Mouse (Mus musculus): ENCODE data around the gene Lrp4. TPM values are rescaled to one million over a fixed set of nuclear protein-coding genes. Genes with fewer than 3 reads are reported as not detected.

Gene Lrp4
- polyA plus RNA-seq, 1 experiment from 2014 or later = 9.3 TPM

DNA sequence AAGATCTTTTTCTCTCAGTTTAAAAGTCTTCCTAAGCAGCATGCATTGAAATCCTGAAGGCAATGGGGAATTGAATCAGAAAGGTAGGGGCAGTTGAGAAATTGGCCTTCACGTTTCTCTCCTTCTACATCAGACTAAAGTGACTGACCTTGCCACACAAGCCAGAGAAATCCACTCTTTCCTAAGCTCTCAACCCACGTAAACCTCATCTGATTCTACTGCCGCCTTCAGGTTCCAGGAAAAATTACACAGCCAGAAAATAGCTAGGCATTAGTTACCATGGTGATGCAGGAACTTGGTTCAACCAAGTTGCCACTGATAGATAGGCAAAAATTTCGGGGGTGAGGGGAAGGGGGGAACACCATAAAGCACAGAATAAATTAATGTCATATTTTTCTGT is 1.5 kb upstream of the Lrp4 start:
- Histone ChIP-seq H3K27ac (no peak overlapping the region), H3K27me3 (peaks cover 8% of the 10 kb centered on the region), H3K9me3 (replicated peaks) (no peaks in the 10 kb centered on the region), H3K4me2 (no peak overlapping the region), H3K4me3 (replicated peaks) (no peak overlapping the region), H3K9ac (no peak overlapping the region), H3K4me1 (peaks cover 58% of the 10 kb centered on the region), H3K36me3 (no peaks in the 10 kb centered on the region)
- ATAC-seq (replicated peaks; ENCODE audit: low FRiP score) = no peak
- WGBS = 3% methylated on average over 4 of the region's 4 CpGs

DNA sequence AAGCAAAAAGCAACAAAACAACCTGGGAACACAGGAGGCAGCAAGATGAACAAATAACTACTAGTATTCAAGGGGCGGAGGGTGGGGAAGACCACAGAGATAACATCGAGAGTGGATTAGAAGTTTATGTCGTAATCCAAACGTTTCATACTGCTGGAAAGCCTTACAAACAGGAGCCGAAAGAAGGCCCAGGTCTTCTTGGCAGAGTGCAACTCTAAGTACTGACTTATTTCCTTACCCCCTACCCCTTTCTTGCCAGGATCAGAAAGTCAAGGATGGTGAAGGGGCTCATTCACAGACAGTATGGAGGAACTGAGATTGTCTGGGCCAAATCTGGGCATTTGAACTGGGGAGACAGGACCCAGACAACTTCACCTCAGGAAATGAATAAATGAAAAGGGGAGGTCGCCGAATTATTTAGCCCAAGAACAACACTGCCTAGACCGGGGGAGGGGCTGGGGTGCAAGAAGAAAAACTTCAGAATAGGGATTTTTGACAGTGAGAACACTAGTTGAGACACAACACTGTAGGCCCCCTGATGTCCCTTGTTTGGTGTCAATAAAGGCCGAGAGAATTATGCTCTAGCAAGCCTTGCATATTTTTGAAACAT is 715 bp upstream of the Lrp4 start:
- H3K4me3 ChIP-seq (replicated peaks) = peak overlapping the region; percentile 81
- WGBS = 49% methylated on average over 9 of the region's 9 CpGs
- H3K4me2 ChIP-seq = peak overlapping the region; percentile 91
- H3K36me3 ChIP-seq = no peaks in the 10 kb centered on the region
- H3K27ac ChIP-seq = peak overlapping the region; percentile 93
- peaks cover 66% of the 10 kb centered on the region for H3K4me1 ChIP-seq
- H3K9ac ChIP-seq = peak overlapping the region; percentile 80; the same call in 1 of the 2 replicates
- no peaks in the 10 kb centered on the region for H3K9me3 ChIP-seq (replicated peaks)
- H3K27me3 ChIP-seq = peaks cover 8% of the 10 kb centered on the region
- 0 out of 2 replicates have a peak, but pooled peaks have one; percentile 0 for ATAC-seq (replicated peaks; ENCODE audit: low FRiP score)

DNA sequence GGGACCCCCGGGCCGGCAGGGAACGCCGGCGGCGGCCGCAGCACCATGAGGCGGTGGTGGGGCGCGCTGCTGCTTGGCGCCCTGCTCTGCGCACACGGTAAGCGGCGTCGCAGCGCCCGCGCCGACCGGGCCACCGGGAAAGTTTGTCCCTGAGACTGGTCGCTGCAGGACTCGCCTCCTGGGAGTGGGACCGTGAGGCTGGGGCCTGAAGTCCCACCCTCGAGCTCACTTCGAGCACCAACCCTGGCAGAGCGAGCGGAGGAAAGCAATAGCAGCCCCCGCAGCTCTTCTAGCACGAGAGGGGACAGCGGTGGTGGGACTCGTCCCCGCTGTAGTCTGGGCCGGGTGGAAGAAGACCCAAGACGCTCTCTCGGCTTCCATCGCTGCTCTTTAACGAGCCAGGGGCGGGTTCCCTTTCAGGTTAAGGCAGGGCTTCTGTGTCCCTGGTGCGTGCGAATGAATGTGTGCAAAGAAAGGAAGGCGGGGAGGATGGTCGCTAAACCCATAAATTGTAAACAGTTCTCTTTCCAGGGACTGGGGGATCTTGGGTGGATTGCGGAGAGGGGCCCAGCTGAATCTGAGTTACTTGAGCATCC is 443 bp downstream of the Lrp4 start:
- under 1% methylated on average over 45 of the region's 45 CpGs for WGBS

DNA sequence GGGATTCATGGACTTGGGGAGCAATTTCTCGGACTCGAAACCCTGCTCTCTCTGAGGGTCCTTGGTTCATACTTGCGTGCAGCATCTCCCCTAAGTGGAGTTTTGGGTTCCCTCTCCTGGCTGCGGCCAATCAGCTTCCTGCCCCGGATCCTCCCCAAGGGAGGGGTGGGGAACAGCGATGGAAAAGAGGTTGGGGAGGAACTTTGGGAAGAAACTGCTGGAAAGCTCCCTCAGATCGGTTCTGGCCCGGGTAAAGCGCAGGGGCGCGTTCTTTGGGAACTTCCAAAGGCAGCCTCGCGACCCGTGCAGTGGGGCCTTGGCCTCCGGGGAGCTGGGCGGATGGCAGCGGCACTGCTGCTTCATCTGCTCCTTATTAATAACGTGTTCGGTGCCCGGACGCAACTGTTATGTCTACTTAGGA is 951 bp downstream of the Lrp4 start:
- H3K9ac ChIP-seq = peak overlapping the region; percentile 80
- H3K9me3 ChIP-seq (replicated peaks) = no peaks in the 10 kb centered on the region
- H3K4me1 ChIP-seq = peaks cover 69% of the 10 kb centered on the region
- peak; percentile 43 for ATAC-seq (replicated peaks; ENCODE audit: low FRiP score)
- H3K27me3 ChIP-seq = peaks cover 8% of the 10 kb centered on the region
- no peaks in the 10 kb centered on the region for H3K36me3 ChIP-seq
- H3K4me3 ChIP-seq (replicated peaks) = peak overlapping the region; percentile 81
- peak overlapping the region; percentile 93 for H3K27ac ChIP-seq
- under 1% methylated on average over 21 of the region's 21 CpGs for WGBS
- H3K4me2 ChIP-seq = peak overlapping the region; percentile 91

More for the DNA sequence above, 443 bp downstream of the Lrp4 start:
- no peaks in the 10 kb centered on the region for H3K36me3 ChIP-seq
- no peaks in the 10 kb centered on the region for H3K9me3 ChIP-seq (replicated peaks)
- H3K4me2 ChIP-seq = peak overlapping the region; percentile 91
- H3K9ac ChIP-seq = peak overlapping the region; percentile 80
- H3K4me1 ChIP-seq = peaks cover 69% of the 10 kb centered on the region
- H3K27ac ChIP-seq = peak overlapping the region; percentile 93
- peak; percentile 60 for ATAC-seq (replicated peaks; ENCODE audit: low FRiP score)
- peak overlapping the region; percentile 81 for H3K4me3 ChIP-seq (replicated peaks)
- H3K27me3 ChIP-seq = peaks cover 8% of the 10 kb centered on the region

DNA sequence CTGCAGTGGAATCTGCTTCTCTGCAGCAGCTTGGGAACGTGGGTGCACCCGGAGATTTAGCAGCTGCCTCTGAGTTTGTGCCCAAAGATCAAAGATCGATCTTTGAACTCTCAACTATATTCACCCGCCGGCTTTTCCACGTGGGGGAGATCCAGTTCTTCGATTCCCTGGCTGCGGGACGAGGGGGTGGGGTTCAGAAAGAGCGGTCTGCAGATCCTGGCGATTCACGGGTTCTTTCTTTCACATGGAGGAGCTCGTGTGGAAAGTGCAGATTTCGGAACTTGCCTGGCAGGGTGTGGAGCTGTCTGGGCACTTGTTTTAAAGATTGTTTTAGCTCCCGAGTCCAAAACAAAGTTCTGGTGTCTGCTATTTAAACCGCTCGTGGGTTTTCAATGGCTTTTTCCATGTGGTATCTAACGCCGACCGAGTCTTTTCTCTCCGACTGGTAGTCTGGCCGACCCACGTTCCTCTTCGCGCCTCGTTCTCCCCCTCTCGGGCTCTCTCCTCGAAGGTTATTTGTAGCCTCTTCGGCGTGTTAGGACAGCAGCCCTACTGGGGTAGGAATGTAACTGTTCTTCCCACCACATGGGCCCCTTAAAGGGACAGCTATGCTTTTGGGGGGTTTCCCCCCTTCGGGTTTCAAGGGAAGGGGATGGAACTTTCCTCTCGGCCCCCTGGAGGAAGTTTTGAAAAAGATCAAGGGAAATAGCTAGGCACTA is 1.5 kb downstream of the Lrp4 start:
- Histone ChIP-seq H3K9ac (peak overlapping the region; percentile 80), H3K27me3 (peaks cover 8% of the 10 kb centered on the region), H3K4me2 (peak overlapping the region; percentile 91), H3K27ac (peak overlapping the region; percentile 93), H3K36me3 (no peaks in the 10 kb centered on the region), H3K4me3 (replicated peaks) (peak overlapping the region; percentile 81), H3K9me3 (replicated peaks) (no peaks in the 10 kb centered on the region), H3K4me1 (peaks cover 70% of the 10 kb centered on the region)
- 0 out of 2 replicates have a peak, but pooled peaks have one; percentile 4 for ATAC-seq (replicated peaks; ENCODE audit: low FRiP score)
- WGBS = under 1% methylated on average over 32 of the region's 32 CpGs

DNA sequence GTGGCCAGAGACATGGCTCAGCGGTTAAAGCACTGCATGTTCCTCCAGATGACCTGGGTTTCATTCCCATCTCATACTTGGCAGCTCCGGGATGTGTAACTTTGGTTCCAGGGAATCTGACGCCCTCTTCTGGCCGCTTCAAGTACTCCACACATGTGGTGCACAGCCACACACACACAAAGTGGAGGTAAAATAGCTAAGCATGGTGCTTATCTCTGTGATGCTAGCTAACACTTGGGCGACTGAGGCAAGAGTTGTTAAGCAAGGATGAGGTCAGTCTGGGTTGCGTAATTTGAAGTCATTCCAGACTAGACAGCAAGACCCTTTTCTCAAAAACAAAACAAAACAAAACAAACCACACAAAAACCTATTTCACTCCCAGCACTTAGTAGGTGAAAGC is 2.8 kb downstream of the Lrp4 start:
- H3K4me3 ChIP-seq (replicated peaks) = no peak overlapping the region
- peak overlapping the region; percentile 91 for H3K4me2 ChIP-seq
- no peaks in the 10 kb centered on the region for H3K9me3 ChIP-seq (replicated peaks)
- H3K4me1 ChIP-seq = peaks cover 70% of the 10 kb centered on the region
- no peak overlapping the region for H3K9ac ChIP-seq
- no peak for ATAC-seq (replicated peaks; ENCODE audit: low FRiP score)
- H3K36me3 ChIP-seq = no peaks in the 10 kb centered on the region
- 94% methylated on average over 6 of the region's 6 CpGs for WGBS
- H3K27ac ChIP-seq = no peak overlapping the region
- peaks cover under 1% of the 10 kb centered on the region; the same call in 1 of the 2 replicates for H3K27me3 ChIP-seq

DNA sequence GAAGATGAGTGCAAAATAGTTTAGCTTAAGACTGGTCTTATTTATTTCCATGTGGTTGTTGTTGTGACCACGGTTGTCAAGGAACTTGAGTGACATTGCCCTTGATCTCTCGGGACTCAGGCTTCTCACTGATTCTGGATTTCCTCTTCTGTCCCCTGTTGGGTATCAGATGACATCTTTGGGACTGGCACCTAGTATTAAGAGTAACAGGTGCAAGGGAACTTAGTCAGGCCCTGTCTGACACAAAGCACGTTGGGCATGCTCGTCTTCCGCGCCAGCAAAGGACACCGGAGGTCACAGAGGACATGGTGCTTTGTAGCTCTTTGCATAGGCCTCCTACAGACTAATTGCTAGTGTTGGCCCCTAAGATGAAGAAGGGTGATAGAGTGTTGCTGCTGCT is 3.5 kb downstream of the Lrp4 start:
- H3K36me3 ChIP-seq = no peaks in the 10 kb centered on the region
- peaks cover 69% of the 10 kb centered on the region for H3K4me1 ChIP-seq
- H3K27ac ChIP-seq = no peak overlapping the region
- 62% methylated on average over 7 of the region's 7 CpGs for WGBS
- H3K27me3 ChIP-seq = no peaks in the 10 kb centered on the region
- no peaks in the 10 kb centered on the region for H3K9me3 ChIP-seq (replicated peaks)
- no peak for ATAC-seq (replicated peaks; ENCODE audit: low FRiP score)
- no peak overlapping the region for H3K4me2 ChIP-seq
- no peak overlapping the region for H3K9ac ChIP-seq
- no peak overlapping the region for H3K4me3 ChIP-seq (replicated peaks)

DNA sequence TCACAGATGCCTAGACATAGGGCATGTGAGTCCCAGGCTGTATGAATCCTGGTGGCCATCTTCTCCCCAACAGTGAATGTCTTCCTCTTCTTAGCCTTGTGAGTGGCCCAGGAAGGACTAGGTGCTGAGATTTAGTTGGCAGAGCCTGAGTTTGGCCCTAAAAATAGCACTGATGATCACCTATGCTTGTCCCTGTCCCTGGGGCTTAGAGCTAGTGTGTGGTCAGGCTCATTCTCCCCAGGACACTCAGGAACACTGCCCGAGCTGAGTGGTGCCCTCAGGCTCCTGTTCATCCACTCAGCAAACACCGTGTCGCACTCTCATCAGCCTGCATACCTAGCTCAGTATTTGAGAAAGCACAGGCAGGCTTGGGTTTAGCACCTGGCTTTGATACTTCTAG is 4.0 kb downstream of the Lrp4 start:
- peak overlapping the region; percentile 22; the same call in 1 of the 2 replicates for H3K9ac ChIP-seq
- ATAC-seq (replicated peaks; ENCODE audit: low FRiP score) = no peak
- H3K4me1 ChIP-seq = peaks cover 63% of the 10 kb centered on the region
- no peaks in the 10 kb centered on the region for H3K27me3 ChIP-seq
- H3K4me3 ChIP-seq (replicated peaks) = no peak overlapping the region
- WGBS = 56% methylated on average over 3 of the region's 3 CpGs
- no peak overlapping the region for H3K4me2 ChIP-seq
- H3K9me3 ChIP-seq (replicated peaks) = no peaks in the 10 kb centered on the region
- no peaks in the 10 kb centered on the region for H3K36me3 ChIP-seq
- H3K27ac ChIP-seq = no peak overlapping the region

DNA sequence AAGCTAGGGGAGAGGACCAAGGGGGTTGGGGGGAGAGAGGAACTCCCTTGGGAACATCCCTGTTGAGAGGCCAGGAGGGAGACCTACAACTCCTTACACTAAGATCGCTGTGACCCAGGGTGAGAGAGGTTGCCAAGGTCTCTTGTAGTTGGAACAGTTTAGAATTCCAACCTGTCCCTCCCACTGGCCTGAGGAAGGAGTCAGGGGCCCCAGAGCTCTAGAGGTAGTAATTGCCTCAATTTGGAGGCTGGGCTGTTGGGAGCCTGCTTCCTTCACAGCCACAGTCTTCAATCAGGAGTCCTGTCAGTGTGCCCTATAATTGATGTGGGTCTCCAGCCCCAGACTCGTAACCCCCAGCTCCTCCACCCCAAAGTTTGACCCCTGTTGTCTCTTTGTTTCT is 4.9 kb downstream of the Lrp4 start:
- Histone ChIP-seq H3K36me3 (no peaks in the 10 kb centered on the region), H3K9me3 (replicated peaks) (no peaks in the 10 kb centered on the region), H3K4me2 (peak overlapping the region; percentile 34), H3K9ac (peak overlapping the region; percentile 27), H3K4me3 (replicated peaks) (no peak overlapping the region), H3K4me1 (peaks cover 57% of the 10 kb centered on the region), H3K27me3 (no peaks in the 10 kb centered on the region), H3K27ac (peak overlapping the region; percentile 56)
- WGBS = 3% methylated on average over 2 of the region's 2 CpGs
- no peak for ATAC-seq (replicated peaks; ENCODE audit: low FRiP score)

DNA sequence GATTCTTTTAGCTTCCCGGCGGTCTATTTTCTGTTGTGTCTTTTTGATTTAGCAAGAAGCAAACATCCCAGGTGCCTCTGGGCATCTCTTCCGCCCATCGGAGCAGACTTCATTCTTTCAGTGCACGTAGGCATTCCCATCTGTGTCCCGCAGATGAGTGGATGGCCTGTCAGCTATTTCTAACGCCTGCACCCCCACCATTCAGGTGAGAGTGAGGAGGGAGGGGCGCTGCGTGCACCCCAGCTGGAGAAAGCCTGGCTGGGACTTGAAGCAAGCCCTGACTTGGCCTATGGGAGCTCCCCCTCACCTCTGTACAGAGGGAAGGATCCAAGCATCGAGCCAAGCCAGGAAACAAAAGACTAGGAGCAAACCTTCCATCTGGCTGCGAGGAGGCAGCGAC is 5.4 kb downstream of the Lrp4 start:
- H3K4me2 ChIP-seq = peak overlapping the region; percentile 34
- H3K27ac ChIP-seq = peak overlapping the region; percentile 56
- no peak overlapping the region for H3K4me3 ChIP-seq (replicated peaks)
- H3K36me3 ChIP-seq = no peaks in the 10 kb centered on the region
- no peaks in the 10 kb centered on the region for H3K27me3 ChIP-seq
- no peaks in the 10 kb centered on the region for H3K9me3 ChIP-seq (replicated peaks)
- H3K4me1 ChIP-seq = peaks cover 61% of the 10 kb centered on the region
- 10% methylated on average over 12 of the region's 12 CpGs for WGBS
- H3K9ac ChIP-seq = peak overlapping the region; percentile 27; the same call in 1 of the 2 replicates
- ATAC-seq (replicated peaks; ENCODE audit: low FRiP score) = no peak

DNA sequence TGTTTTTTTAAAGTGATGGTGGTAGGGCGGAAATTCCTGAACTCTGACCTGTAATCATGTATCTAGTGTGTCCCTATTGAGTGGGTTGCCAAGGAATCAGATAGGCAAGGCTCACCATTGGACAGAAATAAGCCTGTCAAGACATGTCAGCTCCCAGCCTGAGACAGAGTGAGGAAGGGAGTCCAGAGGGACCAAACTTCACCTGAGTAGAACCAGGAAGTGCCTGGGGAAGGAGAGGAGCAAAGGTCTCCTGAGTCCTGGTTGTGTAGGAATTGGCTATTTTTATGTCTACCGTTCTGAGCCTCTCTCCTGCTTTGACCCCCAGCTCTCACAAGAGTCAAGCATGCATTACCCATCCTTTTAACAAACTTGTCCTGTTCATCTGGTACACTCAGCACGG is 8.6 kb downstream of the Lrp4 start:
- H3K9ac ChIP-seq = no peak overlapping the region
- no peak overlapping the region for H3K27ac ChIP-seq
- peaks cover 2% of the 10 kb centered on the region; the same call in 1 of the 2 replicates for H3K36me3 ChIP-seq
- no peak overlapping the region for H3K4me3 ChIP-seq (replicated peaks)
- 88% methylated on average over 3 of the region's 3 CpGs for WGBS
- H3K27me3 ChIP-seq = no peaks in the 10 kb centered on the region
- H3K9me3 ChIP-seq (replicated peaks) = no peaks in the 10 kb centered on the region
- peaks cover 40% of the 10 kb centered on the region for H3K4me1 ChIP-seq
- H3K4me2 ChIP-seq = no peak overlapping the region
- no peak for ATAC-seq (replicated peaks; ENCODE audit: low FRiP score)

DNA sequence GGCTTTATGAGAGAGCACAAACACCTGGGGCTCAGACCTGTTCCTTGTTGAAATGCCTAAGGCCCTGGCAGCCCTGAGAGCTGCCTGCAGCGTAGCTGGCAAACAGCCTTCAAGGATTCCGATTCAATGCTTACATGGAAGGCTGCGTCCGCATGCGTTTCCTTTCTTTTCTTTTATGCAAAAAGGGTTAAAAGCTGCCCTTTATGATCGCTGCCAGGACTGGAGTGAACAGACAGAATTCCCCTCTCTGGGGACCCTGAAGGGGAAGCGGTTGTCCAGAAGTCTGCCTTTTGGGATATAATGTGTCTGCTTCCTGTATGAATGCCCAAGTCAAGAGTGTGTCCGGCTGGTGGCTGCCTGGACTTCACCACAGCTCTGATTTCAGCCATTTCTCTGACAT is 10.3 kb downstream of the Lrp4 start:
- ATAC-seq (replicated peaks; ENCODE audit: low FRiP score) = no peak
- 65% methylated on average over 8 of the region's 8 CpGs for WGBS
- H3K9me3 ChIP-seq (replicated peaks) = no peaks in the 10 kb centered on the region
- no peaks in the 10 kb centered on the region for H3K27me3 ChIP-seq
- H3K4me1 ChIP-seq = peaks cover 23% of the 10 kb centered on the region
- peak overlapping the region; percentile 32; the same call in 1 of the 2 replicates for H3K27ac ChIP-seq
- H3K4me3 ChIP-seq (replicated peaks) = no peak overlapping the region
- peaks cover 14% of the 10 kb centered on the region for H3K36me3 ChIP-seq
- H3K9ac ChIP-seq = no peak overlapping the region
- no peak overlapping the region for H3K4me2 ChIP-seq

Data from kidney, embryonic 15.5 days (tissue).